Mouse (Mus musculus) forebrain, postnatal 0 days (tissue): ENCODE results near the gene Pdzd7. TPM values are rescaled to one million over a fixed set of nuclear protein-coding genes. Genes with fewer than 3 reads are reported as not detected.

Experiments
- ATAC-seq: fragments of 200-750 bp; cut with Nextera tagmentation; 2 replicates; pipeline ENCODE4 v1.8.0; 2017; ENCODE audit warnings: mild to moderate bottlenecking, moderate library complexity
- DNase-seq: peaks from one replicate; pipeline ENCODE4 v3.0.0-alpha.2; 2015
- H3K27ac ChIP-seq: fragments of 300-500 bp; sonication (generic); 2 replicates; pipeline ENCODE4 v1.5.1; 2014; ENCODE audit warnings: low read depth, mild to moderate bottlenecking, antibody characterized with exemption, low read length, moderate library complexity, mixed read lengths
- H3K27me3 ChIP-seq: fragments of 300-500 bp; sonication (generic); 2 replicates; pipeline ENCODE4 v1.6.1; 2014; ENCODE audit warnings: mild to moderate bottlenecking, low read length, mixed read lengths; ENCODE audit not compliant: insufficient read depth
- H3K36me3 ChIP-seq: fragments of 300-500 bp; sonication (generic); 2 replicates; pipeline ENCODE4 v1.6.1; 2014; ENCODE audit warnings: mild to moderate bottlenecking, moderate library complexity; ENCODE audit not compliant: insufficient read depth
- H3K4me1 ChIP-seq: fragments of 300-500 bp; sonication (generic); 2 replicates; pipeline ENCODE4 v1.6.1; 2014; ENCODE audit warnings: antibody characterized with exemption; ENCODE audit not compliant: insufficient read depth
- H3K4me2 ChIP-seq: fragments of 300-500 bp; sonication (generic); 2 replicates; pipeline ENCODE4 v1.6.1; 2014; ENCODE audit warnings: low read depth, mild to moderate bottlenecking, moderate library complexity
- H3K4me3 ChIP-seq: fragments of 300-500 bp; sonication (generic); 2 replicates; pipeline ENCODE4 v1.5.1; 2014; ENCODE audit warnings: low read depth, low read length, mixed read lengths
- H3K9ac ChIP-seq: fragments of 300-500 bp; sonication (generic); 2 replicates; pipeline ENCODE4 v1.6.1; 2014; ENCODE audit warnings: mild to moderate bottlenecking
- H3K9me3 ChIP-seq: fragments of 300-500 bp; sonication (generic); 2 replicates; pipeline ENCODE4 v1.6.1; 2016; ENCODE audit warnings: low read length
- CTCF ChIP-seq: sonication (generic); IDR thresholded peaks from 2 replicates; pipeline ENCODE4 v1.5.1; 2016; ENCODE audit warnings: antibody characterized with exemption, control low read depth, low read depth
- WGBS: fragments of 180-500 bp; shearing (Covaris S2); extraction: QIAGEN DNeasy Blood & Tissue Kit; methylation state at CpG from one replicate; pipeline ENCODE4 v1.1.7; 2014; 5-methylcytosine and 5-hydroxymethylcytosine counted together
- polyA plus RNA-seq: library from polyadenylated mRNA; unstranded; fragments of >200 nt; fragmentation: Nextera tagmentation; extraction: Ambion mirVana; gene quantifications from 2 replicates; pipeline ENCODE4 v1.2.1, GENCODE M21; 2015
- total RNA-seq: library from RNA; depleted of rRNA; stranded (reverse); fragments of >200 nt; gene quantifications from 2 replicates; pipeline ENCODE4 v1.2.3, GENCODE M21; 2014

The Pdzd7 gene
- total and polyA plus RNA-seq, 2 experiments from 2014 or later = 1.9 to 6.4 TPM

- Histone ChIP-seq H3K9me3 (no peaks in the 10 kb centered on the region), H3K4me1 (0 out of 2 replicates have a peak, but pooled peaks cover 5% of the 10 kb centered on the region), H3K27me3 (no peaks in the 10 kb centered on the region), H3K4me2 (peak overlapping the region; percentile 49), H3K9ac (peak overlapping the region; percentile 31; the same call in 1 of the 2 replicates), H3K4me3 (peak overlapping the region; percentile 16; the same call in 1 of the 2 replicates), H3K36me3 (peaks cover 15% of the 10 kb centered on the region), H3K27ac (no peak overlapping the region)
- DNase-seq = peak; percentile 90
- ATAC-seq = peak; percentile 53; the same call in 1 of the 2 replicates
- TF ChIP-seq CTCF = peak; percentile 94
- WGBS = 40% methylated on average over 20 of the region's 20 CpGs
Observed at GRCm38 (mm10) chr19:45030746-45031693, 14.5 kb downstream of the Pdzd7 start.

DNA sequence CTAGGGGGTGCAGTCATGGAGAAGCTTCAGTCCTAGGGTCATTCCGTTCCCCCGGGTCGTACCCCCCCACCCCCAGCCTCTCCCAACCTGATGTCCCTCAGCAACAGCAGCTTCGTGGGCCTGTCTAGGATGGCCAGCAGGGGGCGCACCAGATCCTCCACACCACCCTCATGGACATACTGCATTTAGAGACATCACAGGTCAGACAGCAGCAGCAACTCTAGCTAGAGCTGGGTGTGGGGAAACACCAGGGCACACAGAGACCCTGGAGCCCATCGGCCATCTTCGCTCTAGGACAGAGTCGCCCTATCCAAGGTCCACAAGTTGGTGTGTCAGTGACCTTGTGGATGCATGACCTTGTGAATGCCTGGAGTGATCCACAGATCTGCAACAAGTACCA lies 15.4 kb downstream of the Pdzd7 start:
- TF ChIP-seq CTCF = peak; percentile 79
- 35% methylated on average over 8 of the region's 8 CpGs for WGBS

GRCm38 (mm10) chr19:45029571-45029970 lies 15.9 kb downstream of the Pdzd7 start:
- H3K9ac ChIP-seq = no peak overlapping the region
- DNase-seq = no peak
- no peaks in the 10 kb centered on the region for H3K27me3 ChIP-seq
- no peak overlapping the region for H3K4me2 ChIP-seq
- WGBS = 65% methylated on average over 9 of the region's 9 CpGs
- no peak overlapping the region for H3K27ac ChIP-seq
- peaks cover 24% of the 10 kb centered on the region for H3K36me3 ChIP-seq
- no peak for TF ChIP-seq CTCF
- no peak for ATAC-seq
- H3K9me3 ChIP-seq = no peaks in the 10 kb centered on the region
- H3K4me1 ChIP-seq = 0 out of 2 replicates have a peak, but pooled peaks cover 5% of the 10 kb centered on the region
- no peak overlapping the region for H3K4me3 ChIP-seq

More for the DNA sequence above, 15.4 kb downstream of the Pdzd7 start:
- Histone ChIP-seq H3K9me3 (no peaks in the 10 kb centered on the region), H3K9ac (no peak overlapping the region), H3K4me1 (0 out of 2 replicates have a peak, but pooled peaks cover 5% of the 10 kb centered on the region), H3K4me3 (no peak overlapping the region), H3K4me2 (no peak overlapping the region), H3K27ac (no peak overlapping the region), H3K36me3 (peaks cover 20% of the 10 kb centered on the region), H3K27me3 (no peaks in the 10 kb centered on the region)
- no peak for DNase-seq
- ATAC-seq = peak; percentile 36

DNA sequence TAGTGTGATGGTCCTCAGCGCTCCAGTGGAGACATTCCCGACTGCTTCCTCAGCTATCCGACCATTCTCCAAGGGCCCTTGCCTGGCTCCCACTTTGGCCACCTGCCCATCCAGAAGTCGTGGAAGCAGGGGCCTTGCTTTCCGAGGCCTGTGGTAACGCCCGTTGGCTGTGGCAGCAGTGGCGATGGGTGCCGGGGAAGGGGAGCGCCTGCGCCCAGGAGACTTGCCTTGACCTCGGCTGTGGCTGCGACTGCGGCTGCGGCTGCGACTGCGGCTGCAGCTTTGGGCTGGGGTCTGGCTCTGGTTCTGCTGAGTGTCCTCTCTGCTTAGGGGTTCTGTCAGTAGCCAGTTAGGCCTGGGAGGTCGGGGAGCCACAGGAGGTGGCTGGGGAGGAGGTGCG lies 16.8 kb downstream of the Pdzd7 start:
- no peak overlapping the region for H3K4me3 ChIP-seq
- no peak overlapping the region for H3K9ac ChIP-seq
- no peak overlapping the region for H3K27ac ChIP-seq
- TF ChIP-seq CTCF = no peak
- DNase-seq = no peak
- H3K4me1 ChIP-seq = 0 out of 2 replicates have a peak, but pooled peaks cover 5% of the 10 kb centered on the region
- WGBS = 63% methylated on average over 19 of the region's 19 CpGs
- no peak overlapping the region for H3K4me2 ChIP-seq
- H3K27me3 ChIP-seq = no peaks in the 10 kb centered on the region
- no peak for ATAC-seq
- no peaks in the 10 kb centered on the region for H3K9me3 ChIP-seq
- peaks cover 26% of the 10 kb centered on the region for H3K36me3 ChIP-seq

DNA sequence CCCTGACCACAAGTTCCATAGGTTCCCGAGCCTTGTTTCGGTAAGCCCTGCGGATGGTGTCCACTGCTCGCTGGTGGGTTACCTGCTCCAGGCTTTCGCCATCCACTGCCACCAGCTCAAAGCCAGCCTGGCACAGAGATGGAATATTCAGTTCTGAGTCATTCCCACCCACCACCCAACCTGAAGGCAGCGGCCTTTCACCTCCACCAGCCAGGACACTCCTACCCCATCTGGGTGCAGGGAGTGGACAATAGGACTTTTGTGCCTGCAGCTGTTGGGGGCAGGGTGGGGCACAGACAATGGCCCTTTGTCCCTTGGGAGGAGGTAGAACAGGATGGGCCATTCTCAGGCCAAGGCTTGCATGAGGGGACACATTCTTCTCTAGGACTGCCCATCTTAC lies 17.7 kb downstream of the Pdzd7 start:
- no peak for ATAC-seq
- peaks cover 29% of the 10 kb centered on the region for H3K36me3 ChIP-seq
- TF ChIP-seq CTCF = no peak
- 0 out of 2 replicates have a peak, but pooled peaks cover 5% of the 10 kb centered on the region for H3K4me1 ChIP-seq
- no peaks in the 10 kb centered on the region for H3K27me3 ChIP-seq
- no peak overlapping the region for H3K9ac ChIP-seq
- H3K4me3 ChIP-seq = no peak overlapping the region
- no peak for DNase-seq
- no peak overlapping the region for H3K4me2 ChIP-seq
- no peaks in the 10 kb centered on the region for H3K9me3 ChIP-seq
- 83% methylated on average over 6 of the region's 6 CpGs for WGBS
- no peak overlapping the region for H3K27ac ChIP-seq

- peaks cover 29% of the 10 kb centered on the region for H3K36me3 ChIP-seq
- H3K4me3 ChIP-seq = no peak overlapping the region
- no peak for ATAC-seq
- no peaks in the 10 kb centered on the region for H3K9me3 ChIP-seq
- WGBS = 82% methylated on average over 6 of the region's 6 CpGs
- H3K9ac ChIP-seq = no peak overlapping the region
- no peak for DNase-seq
- no peak for TF ChIP-seq CTCF
- H3K4me1 ChIP-seq = 0 out of 2 replicates have a peak, but pooled peaks cover 5% of the 10 kb centered on the region
- H3K27me3 ChIP-seq = no peaks in the 10 kb centered on the region
- no peak overlapping the region for H3K27ac ChIP-seq
- H3K4me2 ChIP-seq = no peak overlapping the region
Observed at GRCm38 (mm10) chr19:45026958-45027670, 18.4 kb downstream of the Pdzd7 start.
